Mouse (Mus musculus) kidney, embryonic 14.5 days (tissue): ENCODE measurements at regions not wholly inside any gene's neighbourhood (a gene's known extent, or its start where the extent isn't known, plus 50 kb on each side); places are given as distances from the start of the nearest gene placed in this dataset.

Source experiments
- ATAC-seq: fragments of 200-750 bp; cut with Nextera tagmentation; 2 replicates; pipeline ENCODE4 v1.8.0; 2017; ENCODE audit warnings: moderate number of reproducible peaks, mild to moderate bottlenecking, moderate TSS enrichment, moderate library complexity; ENCODE audit not compliant: low FRiP score, low TSS enrichment
- H3K27ac ChIP-seq: fragments of 300-500 bp; sonication (generic); 2 replicates; pipeline ENCODE4 v1.5.1; 2014; ENCODE audit warnings: low read depth, mild to moderate bottlenecking, low read length, moderate library complexity, mixed read lengths
- H3K27me3 ChIP-seq: fragments of 300-500 bp; sonication (generic); 2 replicates; pipeline ENCODE4 v1.6.1; 2014; ENCODE audit warnings: mild to moderate bottlenecking, low read length; ENCODE audit not compliant: control insufficient read depth, insufficient read depth
- H3K36me3 ChIP-seq: fragments of 300-500 bp; sonication (generic); 2 replicates; pipeline ENCODE4 v1.6.1; 2014; ENCODE audit warnings: low read length, mixed read lengths; ENCODE audit not compliant: control insufficient read depth, insufficient read depth
- H3K4me1 ChIP-seq: fragments of 300-500 bp; sonication (generic); 2 replicates; pipeline ENCODE4 v1.6.1; 2014; ENCODE audit warnings: low read length, mixed read lengths; ENCODE audit not compliant: control insufficient read depth, insufficient read depth
- H3K4me2 ChIP-seq: fragments of 300-500 bp; sonication (generic); replicated peaks from 2 replicates; pipeline ENCODE4 v1.6.1; 2014; ENCODE audit warnings: low read depth, mild to moderate bottlenecking, low read length
- H3K4me3 ChIP-seq: fragments of 300-500 bp; sonication (generic); 2 replicates; pipeline ENCODE4 v1.5.1; 2014; ENCODE audit warnings: mild to moderate bottlenecking, low read length
- H3K9ac ChIP-seq: fragments of 300-500 bp; sonication (generic); 2 replicates; pipeline ENCODE4 v1.6.1; 2014; ENCODE audit warnings: low read depth, mild to moderate bottlenecking, low read length, moderate library complexity
- H3K9me3 ChIP-seq: fragments of 300-500 bp; sonication (generic); 2 replicates; pipeline ENCODE4 v1.6.1; 2016; ENCODE audit warnings: low read length; ENCODE audit not compliant: control insufficient read depth
- WGBS: fragments of 180-500 bp; shearing (Covaris S2); extraction: QIAGEN DNeasy Blood & Tissue Kit; methylation state at CpG from one replicate; pipeline ENCODE4 v1.1.7; 2014; 5-methylcytosine and 5-hydroxymethylcytosine counted together

- Histone ChIP-seq H3K27ac (no peak overlapping the region), H3K9me3 (no peaks in the 10 kb centered on the region), H3K36me3 (no peaks in the 10 kb centered on the region), H3K4me2 (no peak overlapping the region), H3K9ac (no peak overlapping the region), H3K4me3 (no peak overlapping the region), H3K27me3 (no peaks in the 10 kb centered on the region), H3K4me1 (no peaks in the 10 kb centered on the region)
- no peak for ATAC-seq
- WGBS = 60% methylated on average over 12 of the region's 13 CpGs
Measured at GRCm38 (mm10) chr13:72691783-72692729, 63.4 kb downstream of the Irx2 start.

GRCm38 (mm10) chr13:72707469-72707868 is 78.8 kb downstream of the Irx2 start:
- Histone ChIP-seq H3K4me3 (no peak overlapping the region), H3K9ac (no peak overlapping the region), H3K4me1 (no peaks in the 10 kb centered on the region), H3K36me3 (no peaks in the 10 kb centered on the region), H3K4me2 (no peak overlapping the region), H3K27ac (no peak overlapping the region), H3K9me3 (no peaks in the 10 kb centered on the region), H3K27me3 (no peaks in the 10 kb centered on the region)
- ATAC-seq = no peak
- WGBS = 80% methylated on average over 3 of the region's 3 CpGs

GRCm38 (mm10) chr13:72708728-72709127 is 80.1 kb downstream of the Irx2 start:
- no peaks in the 10 kb centered on the region for H3K27me3 ChIP-seq
- WGBS = 80% methylated on average over 2 of the region's 2 CpGs
- H3K4me1 ChIP-seq = no peaks in the 10 kb centered on the region
- H3K27ac ChIP-seq = no peak overlapping the region
- H3K4me3 ChIP-seq = no peak overlapping the region
- H3K9me3 ChIP-seq = no peaks in the 10 kb centered on the region
- H3K9ac ChIP-seq = no peak overlapping the region
- no peak for ATAC-seq
- H3K36me3 ChIP-seq = no peaks in the 10 kb centered on the region
- H3K4me2 ChIP-seq = no peak overlapping the region

- 70% methylated on average over 5 of the region's 5 CpGs for WGBS
Measured at GRCm38 (mm10) chr13:72710051-72710450, 81.4 kb downstream of the Irx2 start.

GRCm38 (mm10) chr13:72711136-72711535 is 82.5 kb downstream of the Irx2 start:
- H3K27ac ChIP-seq = no peak overlapping the region

More at GRCm38 (mm10) chr13:72710051-72710450, 81.4 kb downstream of the Irx2 start:
- no peak for ATAC-seq
- no peak overlapping the region for H3K4me2 ChIP-seq
- H3K36me3 ChIP-seq = no peaks in the 10 kb centered on the region
- no peak overlapping the region for H3K27ac ChIP-seq
- H3K9ac ChIP-seq = no peak overlapping the region
- H3K4me1 ChIP-seq = no peaks in the 10 kb centered on the region
- H3K4me3 ChIP-seq = no peak overlapping the region
- no peaks in the 10 kb centered on the region for H3K27me3 ChIP-seq
- no peaks in the 10 kb centered on the region for H3K9me3 ChIP-seq

GRCm38 (mm10) chr13:72711842-72712330 is 83.3 kb downstream of the Irx2 start:
- no peak for ATAC-seq
- WGBS = 58% methylated on average over 4 of the region's 4 CpGs

More at GRCm38 (mm10) chr13:72711136-72711535, 82.5 kb downstream of the Irx2 start:
- Histone ChIP-seq H3K27me3 (no peaks in the 10 kb centered on the region), H3K9me3 (no peaks in the 10 kb centered on the region), H3K4me3 (no peak overlapping the region), H3K4me2 (no peak overlapping the region), H3K4me1 (no peaks in the 10 kb centered on the region), H3K9ac (no peak overlapping the region), H3K36me3 (no peaks in the 10 kb centered on the region)
- whole genome bisulfite sequencing = 22% methylated on average over 8 of the region's 8 CpGs
- no peak for ATAC-seq

GRCm38 (mm10) chr13:72714793-72715192 is 86.2 kb downstream of the Irx2 start:
- no peak overlapping the region for H3K4me2 ChIP-seq
- no peaks in the 10 kb centered on the region for H3K4me1 ChIP-seq
- no peak overlapping the region for H3K9ac ChIP-seq
- ATAC-seq = no peak
- no peaks in the 10 kb centered on the region for H3K36me3 ChIP-seq
- no peak overlapping the region for H3K4me3 ChIP-seq
- no peak overlapping the region for H3K27ac ChIP-seq
- WGBS = 56% methylated on average over 7 of the region's 7 CpGs
- H3K9me3 ChIP-seq = no peaks in the 10 kb centered on the region
- H3K27me3 ChIP-seq = no peaks in the 10 kb centered on the region

More at GRCm38 (mm10) chr13:72711842-72712330, 83.3 kb downstream of the Irx2 start:
- Histone ChIP-seq H3K36me3 (no peaks in the 10 kb centered on the region), H3K27ac (no peak overlapping the region), H3K27me3 (no peaks in the 10 kb centered on the region), H3K4me1 (no peaks in the 10 kb centered on the region), H3K9me3 (no peaks in the 10 kb centered on the region), H3K4me2 (no peak overlapping the region), H3K4me3 (no peak overlapping the region), H3K9ac (no peak overlapping the region)

- H3K9me3 ChIP-seq = no peaks in the 10 kb centered on the region
- H3K4me1 ChIP-seq = no peaks in the 10 kb centered on the region
- H3K27me3 ChIP-seq = peaks cover 3% of the 10 kb centered on the region; the same call in 1 of the 2 replicates
- no peak overlapping the region for H3K4me3 ChIP-seq
- no peak overlapping the region for H3K4me2 ChIP-seq
- H3K9ac ChIP-seq = no peak overlapping the region
- WGBS = 50% methylated on average over 6 of the region's 6 CpGs
- H3K27ac ChIP-seq = no peak overlapping the region
- no peaks in the 10 kb centered on the region for H3K36me3 ChIP-seq
- no peak for ATAC-seq
Measured at GRCm38 (mm10) chr13:72715959-72716680, 87.5 kb downstream of the Irx2 start.
